Mouse (Mus musculus): Measurements from ENCODE around the gene Ipmk. TPM values are rescaled to one million over a fixed set of nuclear protein-coding genes. Genes with fewer than 3 reads are reported as not detected.
A peak's percentile ranks its signal among the peaks of the same experiment; 100 is the strongest.

Gene Ipmk
- polyA plus RNA-seq (2012; rRNA removed) = 31.1 and 34.6 TPM in 2 replicates

DNA sequence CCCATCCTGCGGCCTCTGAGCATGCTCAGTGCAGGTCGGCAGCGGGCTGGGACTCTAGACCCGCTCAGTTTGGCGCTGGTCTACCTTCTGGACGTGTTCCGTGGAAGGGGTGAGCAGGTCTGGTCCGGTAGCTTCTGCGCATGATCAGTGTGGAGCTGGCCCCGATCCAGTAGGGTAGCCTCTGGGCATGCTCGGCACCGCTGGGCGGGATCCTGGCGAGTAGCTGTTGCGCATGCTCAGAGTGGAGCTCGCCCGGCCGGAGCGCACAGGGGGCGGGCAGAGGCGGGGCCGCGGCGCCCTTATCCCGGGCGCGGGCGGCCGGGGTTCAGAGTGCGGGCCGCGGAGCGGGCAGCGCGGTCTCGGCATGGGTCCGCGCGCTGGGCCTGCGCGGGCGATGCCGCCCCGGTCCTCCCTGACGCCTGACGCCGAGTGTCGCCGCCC, at the start of gene Ipmk:
Gene Ipmk (plus strand): TSS at position 255 of the 441 bp plus-strand sequence.
- Histone ChIP-seq H3K27ac (ENCODE audit: insufficient read depth, low read depth, low read length) (peak within 1 kb of the TSS; percentile 77), H3K27me3 (replicated peaks; ENCODE audit: control insufficient read depth, insufficient read depth, low read length) (no peaks in the 10 kb centered on the region), H3K4me3 (ENCODE audit: insufficient read depth, low read depth, low read length) (peak within 1 kb of the TSS; percentile 79), H3K4me1 (ENCODE audit: control insufficient read depth, insufficient read depth, low read length) (peaks cover 8% of the 10 kb centered on the region), H3K36me3 (ENCODE audit: control insufficient read depth, insufficient read depth, low read length) (no peaks in the 10 kb centered on the region)
- TF ChIP-seq POLR2A (IDR thresholded peaks at IDR 0.05; ENCODE audit: low read depth, low read length) (peak; percentile 61), CTCF (conservative IDR thresholded peaks at IDR 0.05; ENCODE audit: insufficient read depth, insufficient read length, low read depth, low read length) (no peak)
- under 1% methylated on average over 49 of the region's 49 CpGs for WGBS
- peak; percentile 100 for DNase-seq

DNA sequence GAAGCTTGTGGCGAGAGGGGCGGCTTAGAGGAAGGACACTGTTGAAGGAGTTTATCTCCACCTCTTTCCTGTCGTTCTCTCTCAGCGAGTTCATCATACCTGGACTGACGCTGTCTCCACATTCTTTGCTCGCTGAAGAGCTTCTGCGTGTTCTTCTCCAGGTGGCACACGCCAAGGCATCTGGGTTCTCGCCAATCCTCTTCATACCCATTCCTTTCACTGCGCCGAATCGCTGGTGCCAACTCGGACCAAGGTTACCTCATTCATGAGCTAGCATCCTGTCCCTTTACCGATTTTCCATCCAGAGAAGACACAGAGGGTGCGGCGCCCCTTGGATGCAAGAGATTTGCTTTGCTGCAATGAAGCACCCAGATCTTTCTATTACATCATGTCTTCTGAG, 47.4 kb upstream of the Ipmk start:
- Histone ChIP-seq H3K27me3 (replicated peaks; ENCODE audit: control insufficient read depth, insufficient read depth, low read length) (no peaks in the 10 kb centered on the region), H3K4me1 (ENCODE audit: control insufficient read depth, insufficient read depth, low read length) (no peaks in the 10 kb centered on the region; the same call in 1 of the 2 replicates), H3K27ac (ENCODE audit: insufficient read depth, low read depth, low read length) (no peak overlapping the region), H3K36me3 (ENCODE audit: control insufficient read depth, insufficient read depth, low read length) (no peaks in the 10 kb centered on the region), H3K4me3 (ENCODE audit: insufficient read depth, low read depth, low read length) (no peak overlapping the region)
- no peak for TF ChIP-seq CTCF (conservative IDR thresholded peaks at IDR 0.05; ENCODE audit: insufficient read depth, insufficient read length, low read depth, low read length)
- no peak for TF ChIP-seq POLR2A (IDR thresholded peaks at IDR 0.05; ENCODE audit: low read depth, low read length)
- WGBS = 81% methylated on average over 16 of the region's 16 CpGs
- DNase-seq = no peak

DNA sequence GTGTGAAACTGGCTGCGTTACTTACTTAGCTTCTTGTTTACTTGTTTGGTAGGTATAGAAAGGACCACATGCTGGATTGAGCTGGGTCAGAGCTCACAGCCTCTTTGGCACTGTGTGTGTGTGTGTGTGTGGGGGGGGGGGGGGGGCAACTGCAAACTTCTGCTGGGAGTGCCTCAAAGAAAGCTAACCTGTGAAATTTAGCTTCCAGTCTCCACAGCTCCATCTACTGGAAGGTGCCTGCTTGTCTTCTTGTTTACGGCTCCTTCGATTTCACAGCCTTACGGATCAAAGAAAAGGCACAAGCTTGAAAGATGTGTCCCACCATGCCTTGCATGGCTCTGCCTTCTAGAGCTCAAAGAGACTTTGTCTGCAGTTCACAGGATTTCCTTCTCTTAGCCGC, 45.1 kb upstream of the Ipmk start:
- H3K4me3 ChIP-seq (ENCODE audit: insufficient read depth, low read depth, low read length) = no peak overlapping the region
- DNase-seq = peak; percentile 55
- no peaks in the 10 kb centered on the region for H3K36me3 ChIP-seq (ENCODE audit: control insufficient read depth, insufficient read depth, low read length)
- H3K4me1 ChIP-seq (ENCODE audit: control insufficient read depth, insufficient read depth, low read length) = no peaks in the 10 kb centered on the region; the same call in 1 of the 2 replicates
- TF ChIP-seq CTCF (conservative IDR thresholded peaks at IDR 0.05; ENCODE audit: insufficient read depth, insufficient read length, low read depth, low read length) (peak; percentile 57), POLR2A (IDR thresholded peaks at IDR 0.05; ENCODE audit: low read depth, low read length) (no peak)
- H3K27me3 ChIP-seq (replicated peaks; ENCODE audit: control insufficient read depth, insufficient read depth, low read length) = no peaks in the 10 kb centered on the region
- 18% methylated on average over 5 of the region's 5 CpGs for WGBS
- H3K27ac ChIP-seq (ENCODE audit: insufficient read depth, low read depth, low read length) = no peak overlapping the region

DNA sequence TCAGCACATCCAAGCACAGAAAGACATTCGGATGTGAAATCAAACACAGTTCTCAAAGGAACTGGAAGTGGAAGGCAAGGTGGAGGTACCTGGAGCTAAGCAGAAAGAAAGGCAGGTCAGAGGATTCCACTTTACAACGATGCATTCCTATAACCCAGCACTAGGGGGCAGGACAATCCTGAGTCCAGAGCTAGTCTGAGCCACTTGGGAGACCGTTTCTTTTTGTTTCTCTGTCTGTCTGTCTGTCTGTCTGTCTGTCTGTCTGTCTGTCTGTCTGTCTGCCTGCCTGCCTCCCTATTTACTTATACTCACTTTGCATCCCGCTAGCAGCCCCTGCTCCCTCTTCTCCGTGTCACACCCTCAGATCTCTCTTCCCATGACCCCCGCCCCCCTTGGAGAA, 41.4 kb upstream of the Ipmk start:
- Histone ChIP-seq H3K4me1 (ENCODE audit: control insufficient read depth, insufficient read depth, low read length) (no peaks in the 10 kb centered on the region; the same call in 1 of the 2 replicates), H3K4me3 (ENCODE audit: insufficient read depth, low read depth, low read length) (no peak overlapping the region), H3K36me3 (ENCODE audit: control insufficient read depth, insufficient read depth, low read length) (no peaks in the 10 kb centered on the region), H3K27me3 (replicated peaks; ENCODE audit: control insufficient read depth, insufficient read depth, low read length) (no peaks in the 10 kb centered on the region), H3K27ac (ENCODE audit: insufficient read depth, low read depth, low read length) (no peak overlapping the region)
- TF ChIP-seq POLR2A (IDR thresholded peaks at IDR 0.05; ENCODE audit: low read depth, low read length) (no peak), CTCF (conservative IDR thresholded peaks at IDR 0.05; ENCODE audit: insufficient read depth, insufficient read length, low read depth, low read length) (peak; percentile 75)
- 22% methylated on average over 6 of the region's 6 CpGs for WGBS
- peak; percentile 59 for DNase-seq

DNA sequence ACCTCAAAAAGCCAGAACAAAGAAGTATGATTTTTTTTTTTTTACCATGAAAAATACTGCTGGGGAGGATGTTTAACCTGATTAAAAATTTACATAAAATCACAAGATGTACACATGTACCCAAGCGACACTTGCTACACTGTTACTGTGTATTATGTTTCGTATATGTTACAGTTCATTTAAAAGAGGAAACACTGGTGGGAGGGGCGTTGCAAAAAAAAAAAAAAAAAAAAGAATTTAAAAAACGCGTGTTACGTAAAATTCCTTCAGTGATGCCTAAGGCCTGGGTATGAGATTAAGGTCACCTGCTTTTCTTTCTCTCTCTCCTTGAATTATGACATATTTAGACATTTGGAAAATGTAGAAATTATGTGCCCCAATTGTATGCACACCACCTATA, 40.8 kb upstream of the Ipmk start:
- TF ChIP-seq POLR2A (IDR thresholded peaks at IDR 0.05; ENCODE audit: low read depth, low read length) = no peak
- TF ChIP-seq CTCF (conservative IDR thresholded peaks at IDR 0.05; ENCODE audit: insufficient read depth, insufficient read length, low read depth, low read length) = no peak
- no peaks in the 10 kb centered on the region for H3K36me3 ChIP-seq (ENCODE audit: control insufficient read depth, insufficient read depth, low read length)

DNA sequence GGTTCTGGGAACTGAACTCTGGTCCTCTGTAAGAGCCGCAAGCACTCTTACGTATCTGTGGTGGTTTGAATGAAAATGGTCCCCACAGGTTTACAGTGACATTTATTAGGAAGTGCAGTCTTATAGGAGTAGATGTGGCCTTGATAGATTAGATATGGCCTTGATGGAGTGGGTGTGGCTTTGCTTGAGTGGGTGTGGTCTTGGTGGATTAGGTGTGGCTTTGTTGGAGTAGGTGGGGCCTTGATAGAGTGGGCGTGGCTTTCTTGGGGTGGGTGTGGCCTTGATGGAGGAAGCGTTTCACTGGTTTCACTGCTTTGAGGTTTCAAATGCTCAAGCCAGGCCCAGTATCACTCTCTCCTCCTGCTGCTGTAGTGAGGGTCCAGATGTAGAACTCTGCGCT, 39.4 kb upstream of the Ipmk start:
- DNase-seq = no peak
- Histone ChIP-seq H3K27me3 (replicated peaks; ENCODE audit: control insufficient read depth, insufficient read depth, low read length) (no peaks in the 10 kb centered on the region), H3K36me3 (ENCODE audit: control insufficient read depth, insufficient read depth, low read length) (no peaks in the 10 kb centered on the region), H3K4me1 (ENCODE audit: control insufficient read depth, insufficient read depth, low read length) (no peaks in the 10 kb centered on the region; the same call in 1 of the 2 replicates), H3K27ac (ENCODE audit: insufficient read depth, low read depth, low read length) (no peak overlapping the region), H3K4me3 (ENCODE audit: insufficient read depth, low read depth, low read length) (no peak overlapping the region)
- TF ChIP-seq CTCF (conservative IDR thresholded peaks at IDR 0.05; ENCODE audit: insufficient read depth, insufficient read length, low read depth, low read length) (no peak), POLR2A (IDR thresholded peaks at IDR 0.05; ENCODE audit: low read depth, low read length) (no peak)
- 91% methylated on average over 5 of the region's 5 CpGs for WGBS

More for the DNA sequence above, 40.8 kb upstream of the Ipmk start:
- Histone ChIP-seq H3K27me3 (replicated peaks; ENCODE audit: control insufficient read depth, insufficient read depth, low read length) (no peaks in the 10 kb centered on the region), H3K4me1 (ENCODE audit: control insufficient read depth, insufficient read depth, low read length) (no peaks in the 10 kb centered on the region; the same call in 1 of the 2 replicates), H3K27ac (ENCODE audit: insufficient read depth, low read depth, low read length) (no peak overlapping the region), H3K4me3 (ENCODE audit: insufficient read depth, low read depth, low read length) (no peak overlapping the region)
- no peak for DNase-seq
- 58% methylated on average over 6 of the region's 6 CpGs for WGBS

DNA sequence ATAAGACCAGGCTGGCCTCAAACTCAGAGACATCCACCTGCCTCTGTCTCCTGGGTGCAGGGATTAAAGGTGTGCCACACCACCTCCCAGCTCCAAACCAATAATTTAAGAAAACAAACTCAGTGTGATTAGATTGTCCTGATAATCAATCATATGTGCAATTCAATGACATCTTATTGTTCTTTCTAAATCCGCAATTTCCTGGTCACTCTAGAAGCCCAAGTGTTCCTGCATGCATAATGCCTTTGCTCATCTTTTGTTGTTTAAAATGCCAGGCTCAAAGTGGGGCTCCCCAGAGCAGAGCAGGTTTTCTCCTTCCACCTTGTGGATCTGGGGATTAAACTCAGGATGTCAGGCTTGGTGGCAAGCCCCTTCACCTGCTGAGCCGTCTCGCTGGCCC, 37.3 kb upstream of the Ipmk start:
- Histone ChIP-seq H3K27ac (ENCODE audit: insufficient read depth, low read depth, low read length) (no peak overlapping the region), H3K36me3 (ENCODE audit: control insufficient read depth, insufficient read depth, low read length) (no peaks in the 10 kb centered on the region), H3K4me3 (ENCODE audit: insufficient read depth, low read depth, low read length) (no peak overlapping the region), H3K4me1 (ENCODE audit: control insufficient read depth, insufficient read depth, low read length) (no peaks in the 10 kb centered on the region), H3K27me3 (replicated peaks; ENCODE audit: control insufficient read depth, insufficient read depth, low read length) (no peaks in the 10 kb centered on the region)
- no peak for DNase-seq
- TF ChIP-seq POLR2A (IDR thresholded peaks at IDR 0.05; ENCODE audit: low read depth, low read length) (no peak), CTCF (conservative IDR thresholded peaks at IDR 0.05; ENCODE audit: insufficient read depth, insufficient read length, low read depth, low read length) (no peak)
- WGBS = 78% methylated on average over 3 of the region's 3 CpGs
